Mouse (Mus musculus) monocyte, adult 5-6 weeks (primary cell): Measurements from ENCODE around the gene Mag. TPM values are rescaled to one million over a fixed set of nuclear protein-coding genes. Genes with fewer than 3 reads are reported as not detected.
A peak's percentile ranks its signal among the peaks of the same experiment; 100 is the strongest.
"Not testable (repeated sequence)": the region's sequence is repeated elsewhere in the genome, so short reads cannot be mapped to it uniquely, and the experiment has no call there.

Source experiments
- ATAC-seq: fragments of 153-309, 156-312 bp; replicated peaks from 2 replicates; pipeline ENCODE4 v1.8.0; 2017; ENCODE audit warnings: mild to moderate bottlenecking; ENCODE audit not compliant: low TSS enrichment, insufficient number of reproducible peaks, severe bottlenecking, poor library complexity, low FRiP score
- total RNA-seq: library from RNA; stranded (forward); fragments of 200-1000, 200-491, 200-594 nt; gene quantifications from 3 replicates; pipeline ENCODE4 v1.2.3, GENCODE M21; 2017

The Mag gene
- total RNA-seq: 2.5 to 6.9 TPM (median 3.5 TPM) in 3 replicates

DNA sequence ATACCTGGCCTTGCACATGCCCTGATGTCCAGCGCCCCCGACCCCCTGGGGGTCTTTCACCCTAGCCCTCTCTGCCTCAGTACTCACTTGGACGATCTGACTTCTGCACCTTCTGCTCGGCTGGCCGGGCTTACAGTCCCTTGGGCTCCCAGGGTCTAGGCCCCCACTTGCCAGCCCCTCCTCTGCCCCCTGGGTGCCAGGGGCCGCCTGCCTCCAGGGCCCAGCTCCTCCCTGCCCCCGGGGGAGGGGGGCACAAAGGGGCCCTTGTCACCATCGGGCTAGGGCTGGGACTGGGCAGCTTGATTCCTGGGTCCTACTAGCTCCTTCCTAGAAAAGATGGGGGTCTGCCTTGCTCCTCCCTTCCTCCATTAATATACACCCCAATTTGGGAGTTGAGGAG is at the start of gene Mag:
TSS of gene Mag (minus strand) at position 142 of the 400 bp plus-strand sequence.
- no peak for ATAC-seq

DNA sequence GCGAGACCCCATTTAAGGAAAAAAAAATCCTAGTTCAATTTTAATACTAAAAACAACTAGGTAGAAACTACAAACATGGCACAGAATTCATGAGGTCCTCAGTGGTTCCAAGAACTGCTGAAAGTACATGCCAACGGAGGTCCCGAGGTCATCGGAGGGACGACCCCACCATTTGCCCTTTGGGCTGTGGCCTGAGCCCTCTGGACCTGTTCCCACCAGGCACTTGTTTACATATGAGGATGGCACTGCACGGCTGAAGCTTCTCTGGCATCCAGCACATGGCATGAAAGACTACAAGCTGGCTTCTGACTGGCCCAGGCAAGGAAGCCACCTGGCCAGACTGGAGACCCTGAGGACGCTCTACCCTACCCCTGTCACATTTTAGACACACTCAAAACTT is 49.7 kb upstream of the Mag start:
- no peak for ATAC-seq

- ATAC-seq: no peak
Observed at GRCm38 (mm10) chr7:30962862-30963261, 48.2 kb upstream of the Mag start.

DNA sequence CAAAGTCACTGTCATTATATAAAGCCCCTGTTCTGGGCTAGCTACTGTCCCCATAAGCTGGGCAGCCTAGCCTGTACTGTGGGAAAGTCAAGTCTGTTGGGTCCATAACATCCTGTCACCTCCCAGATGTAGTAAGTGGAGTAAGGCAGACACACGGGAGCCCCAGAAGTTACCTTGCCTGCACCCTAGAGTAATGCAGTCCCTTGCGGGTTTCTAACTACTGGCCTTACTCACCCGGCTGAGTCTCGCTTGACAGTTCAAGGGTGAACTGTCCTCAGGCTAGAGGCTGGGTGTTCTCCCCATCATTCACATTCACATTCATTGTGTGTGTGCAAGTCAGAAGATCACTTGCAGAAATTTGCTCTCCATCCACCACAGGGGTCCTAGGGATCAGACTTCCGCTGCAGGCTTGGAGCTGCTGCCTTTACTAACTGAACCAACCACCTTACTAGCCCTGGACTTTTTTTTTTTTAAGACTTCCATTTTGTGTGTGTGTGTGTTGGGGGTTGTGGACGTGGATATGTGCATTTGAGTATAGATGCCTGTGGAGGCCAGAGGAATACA is 45.2 kb upstream of the Mag start:
- no peak for ATAC-seq

DNA sequence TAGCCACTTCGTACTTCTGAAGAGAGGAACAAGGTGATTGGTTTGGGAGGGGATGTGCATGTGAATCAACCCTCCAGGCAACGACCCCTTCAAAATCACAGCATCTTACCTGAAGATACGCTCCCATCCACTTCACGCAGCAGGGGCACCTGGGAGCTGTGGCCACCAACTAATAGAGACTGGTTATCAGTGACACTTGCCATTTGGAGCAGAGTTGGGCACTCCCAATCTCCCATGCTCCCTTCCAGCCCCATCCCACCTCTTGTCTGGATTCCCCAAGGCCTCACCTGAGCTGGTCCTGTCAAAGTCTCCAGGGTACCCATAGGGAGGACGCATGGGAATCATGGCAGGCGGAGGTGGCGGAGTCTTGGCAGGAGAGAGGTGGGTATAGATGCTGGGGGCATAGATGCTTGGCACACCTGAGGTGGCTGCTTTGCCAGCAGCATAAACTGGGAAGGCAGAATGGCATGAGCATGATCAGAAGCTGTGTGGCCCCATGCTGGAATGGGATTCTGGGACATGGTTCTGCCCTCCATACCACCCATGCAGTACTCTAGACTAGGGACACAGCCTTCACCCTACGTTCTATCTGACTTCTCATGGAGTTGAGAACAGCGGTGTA is 44.3 kb upstream of the Mag start:
- no peak for ATAC-seq

DNA sequence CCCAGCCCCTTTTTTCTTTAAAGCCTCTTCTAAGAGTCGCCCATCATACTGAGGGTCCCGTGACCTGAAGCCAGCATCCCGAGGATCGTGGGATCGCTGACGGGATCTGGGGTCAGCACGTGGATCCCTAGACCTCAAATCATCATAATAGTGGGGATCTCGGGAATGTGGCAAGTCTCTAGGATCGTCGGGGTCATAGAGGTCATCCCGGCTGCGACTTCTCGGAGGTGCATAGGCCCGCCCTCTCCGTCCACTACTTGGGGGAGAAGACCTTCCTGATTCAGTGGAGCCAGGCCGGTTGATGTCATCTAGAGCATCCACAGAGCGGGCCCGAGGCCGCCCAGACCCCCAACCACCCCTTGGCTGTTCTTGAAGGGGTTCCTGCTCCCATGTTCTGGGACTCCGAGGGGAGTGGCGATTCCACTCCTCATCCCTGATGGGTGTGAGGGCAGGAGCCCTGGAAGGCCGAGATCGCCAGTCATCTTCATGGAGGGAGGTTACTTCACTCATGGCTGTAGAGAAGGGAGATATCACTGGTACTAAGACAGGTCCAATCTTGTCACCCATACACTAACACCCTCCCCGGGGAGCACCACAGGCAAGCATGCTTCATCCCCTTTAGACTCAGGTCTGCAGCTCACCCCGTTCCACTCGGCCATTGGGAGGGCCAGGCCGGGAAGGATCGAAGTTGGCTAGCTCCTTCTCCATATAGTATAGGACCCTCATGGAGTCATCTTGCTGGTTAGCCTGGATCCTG is 43.6 kb upstream of the Mag start:
- ATAC-seq: no peak

GRCm38 (mm10) chr7:30957367-30957783 is 42.7 kb upstream of the Mag start:
- no peak for ATAC-seq

GRCm38 (mm10) chr7:30956756-30957366 is 42.2 kb upstream of the Mag start, which contains the start of gene Usf2:
Gene Usf2, minus strand, starts transcription at chr7:30956803.
- ATAC-seq: no peak

GRCm38 (mm10) chr7:30956357-30956751 is 41.7 kb upstream of the Mag start:
- no peak for ATAC-seq

GRCm38 (mm10) chr7:30955584-30956356 is 41.1 kb upstream of the Mag start:
- ATAC-seq: peak; percentile 33

- ATAC-seq: no peak
Observed at GRCm38 (mm10) chr7:30954971-30955520, 40.4 kb upstream of the Mag start.

DNA sequence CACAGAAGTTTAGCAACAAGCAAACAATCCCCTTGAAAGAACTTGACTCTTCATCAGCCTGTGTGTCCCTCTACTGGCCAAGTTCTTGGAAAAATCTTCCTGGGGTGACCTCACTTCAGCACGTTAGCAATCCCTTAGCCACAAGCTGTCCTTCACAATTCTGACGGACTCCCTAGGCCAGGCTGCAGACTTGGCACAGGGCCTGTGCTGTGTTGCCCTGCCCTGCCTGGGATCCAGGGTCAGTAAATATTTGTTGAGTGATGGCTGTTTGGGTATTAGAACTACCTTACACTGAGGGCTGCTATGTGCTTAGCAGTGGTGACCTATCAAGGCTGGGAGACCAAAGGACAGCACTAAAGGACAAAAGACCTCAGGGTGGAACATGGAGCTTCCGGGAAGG is 39.4 kb upstream of the Mag start:
- no peak for ATAC-seq

GRCm38 (mm10) chr7:30953459-30953858 is 38.8 kb upstream of the Mag start:
- ATAC-seq: peak; percentile 41

- no peak for ATAC-seq
Observed at GRCm38 (mm10) chr7:30952441-30953265, 38.0 kb upstream of the Mag start.

GRCm38 (mm10) chr7:30949902-30950301 is 35.2 kb upstream of the Mag start:
- ATAC-seq: not testable (repeated sequence)

DNA sequence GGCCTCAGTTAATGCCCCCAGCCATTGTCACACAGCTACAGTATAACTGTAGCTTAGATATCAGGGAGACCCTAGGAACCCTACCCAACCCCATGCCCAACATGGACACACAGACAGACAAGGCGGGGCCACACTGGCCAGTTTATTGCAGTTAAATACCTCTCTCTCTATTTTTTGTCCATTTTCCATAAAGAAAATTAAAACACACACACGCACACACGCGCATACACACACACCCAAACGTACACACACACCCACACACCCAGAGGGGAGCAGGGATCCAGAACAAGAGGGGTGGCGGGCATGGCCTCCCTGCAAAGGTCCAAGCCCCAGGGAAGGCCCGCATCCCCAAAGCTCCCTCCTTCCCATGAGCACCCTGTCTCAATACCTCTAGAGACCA is 31.2 kb upstream of the Mag start:
- no peak for ATAC-seq

DNA sequence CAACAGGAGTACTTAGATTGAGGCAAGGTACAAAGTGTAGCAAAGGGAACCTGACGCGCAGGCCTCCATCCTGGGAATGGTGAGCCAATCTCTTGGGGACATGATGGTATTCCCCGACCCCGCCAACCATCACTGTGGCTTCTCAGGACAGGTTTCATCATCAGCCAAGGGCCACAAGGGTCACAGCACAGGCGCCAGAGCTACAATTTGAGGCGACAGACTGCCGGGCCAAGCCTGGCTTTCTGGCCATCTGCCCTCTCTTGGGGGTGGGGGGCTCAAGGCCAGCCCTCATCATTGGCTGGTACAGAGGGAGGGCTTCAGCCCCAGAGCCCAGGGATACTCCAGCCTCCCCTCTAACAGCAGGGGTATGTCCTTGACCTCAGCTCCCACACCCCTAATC is 30.8 kb upstream of the Mag start:
- not testable (repeated sequence) for ATAC-seq

DNA sequence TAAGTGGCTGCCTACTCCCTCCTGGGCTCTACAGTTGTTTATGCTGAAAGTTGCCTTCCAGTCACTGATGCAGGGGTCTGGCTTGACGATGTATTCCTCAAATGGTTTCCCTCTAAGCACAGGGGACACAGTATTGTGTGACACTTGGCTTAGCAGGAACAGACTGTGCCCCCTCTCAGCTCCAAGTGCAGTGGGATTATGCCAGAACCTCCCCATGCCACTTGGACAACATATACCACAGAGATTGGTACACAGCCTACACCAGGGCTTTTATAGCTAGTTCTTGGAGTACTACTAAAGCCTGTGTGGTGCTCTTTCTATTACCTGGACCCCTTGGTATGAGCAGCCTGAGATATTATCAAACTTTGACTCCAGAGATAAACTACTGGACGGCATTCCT is 30.0 kb upstream of the Mag start:
- ATAC-seq: not testable (repeated sequence)
